Mouse (Mus musculus): ENCODE data around the gene Fkbp9. TPM values are rescaled to one million over a fixed set of nuclear protein-coding genes. Genes with fewer than 3 reads are reported as not detected.

Gene Fkbp9
- polyA plus RNA-seq, 1 experiment from 2014 or later, result 65.3 TPM

DNA sequence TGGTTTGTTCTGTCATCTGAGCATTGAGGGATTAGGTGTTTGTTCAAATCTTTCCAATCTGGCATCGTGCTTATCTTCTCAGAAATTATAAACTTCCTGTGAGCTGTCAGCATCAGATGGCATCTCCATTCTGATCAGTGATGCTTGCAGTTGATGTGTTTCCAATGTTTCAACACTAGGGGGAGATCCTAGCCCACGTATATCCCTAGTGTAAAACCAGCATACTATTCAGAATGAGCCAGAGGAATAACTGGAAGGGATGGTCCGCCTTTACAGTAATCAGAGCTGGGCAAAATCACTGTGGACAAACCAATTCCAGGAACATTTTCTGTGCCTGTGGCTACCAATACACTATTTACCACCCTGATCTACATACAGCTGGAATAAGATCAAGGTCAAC lies 23.2 kb upstream of the Fkbp9 start:
- no peaks in the 10 kb centered on the region for H3K36me3 ChIP-seq
- peaks cover 12% of the 10 kb centered on the region for H3K4me1 ChIP-seq
- peak; percentile 22 for DNase-seq (ENCODE audit: low spot score)
- H3K9me3 ChIP-seq (replicated peaks), result no peaks in the 10 kb centered on the region
- H3K27me3 ChIP-seq (ENCODE audit: low read depth, poor library complexity, severe bottlenecking), result no peaks in the 10 kb centered on the region
- 21% methylated on average over 3 of the region's 3 CpGs for WGBS
- H3K4me3 ChIP-seq, result no peak overlapping the region
- H3K27ac ChIP-seq (replicated peaks), result no peak overlapping the region

DNA sequence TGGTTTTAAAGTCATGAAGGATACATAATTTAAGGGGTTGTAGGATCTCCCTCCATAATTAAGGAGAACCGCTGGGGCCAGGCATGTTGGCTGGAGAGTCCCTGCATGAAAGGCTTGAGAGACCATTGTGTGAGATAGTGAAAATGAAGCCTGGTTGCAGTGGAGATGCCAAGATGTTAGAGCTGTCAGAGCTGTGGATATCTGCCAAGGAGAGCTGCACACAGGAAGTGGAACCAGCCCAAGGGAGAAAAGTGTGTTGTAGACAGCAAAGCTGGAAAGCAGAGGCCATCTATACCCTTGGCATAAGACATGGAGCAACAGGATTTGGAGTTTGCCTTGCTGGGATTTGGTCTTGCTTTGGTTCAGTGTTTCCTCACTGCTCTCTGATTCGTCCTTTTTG lies 18.5 kb upstream of the Fkbp9 start:
- H3K4me1 ChIP-seq, result peaks cover 14% of the 10 kb centered on the region
- no peaks in the 10 kb centered on the region for H3K36me3 ChIP-seq
- no peaks in the 10 kb centered on the region for H3K9me3 ChIP-seq (replicated peaks)
- no peaks in the 10 kb centered on the region for H3K27me3 ChIP-seq (ENCODE audit: low read depth, poor library complexity, severe bottlenecking)
- DNase-seq (ENCODE audit: low spot score), result no peak
- peak overlapping the region; percentile 46; the same call in 1 of the 2 replicates for H3K27ac ChIP-seq (replicated peaks)
- no peak overlapping the region for H3K4me3 ChIP-seq
- 56% methylated on average over 2 of the region's 2 CpGs for WGBS

DNA sequence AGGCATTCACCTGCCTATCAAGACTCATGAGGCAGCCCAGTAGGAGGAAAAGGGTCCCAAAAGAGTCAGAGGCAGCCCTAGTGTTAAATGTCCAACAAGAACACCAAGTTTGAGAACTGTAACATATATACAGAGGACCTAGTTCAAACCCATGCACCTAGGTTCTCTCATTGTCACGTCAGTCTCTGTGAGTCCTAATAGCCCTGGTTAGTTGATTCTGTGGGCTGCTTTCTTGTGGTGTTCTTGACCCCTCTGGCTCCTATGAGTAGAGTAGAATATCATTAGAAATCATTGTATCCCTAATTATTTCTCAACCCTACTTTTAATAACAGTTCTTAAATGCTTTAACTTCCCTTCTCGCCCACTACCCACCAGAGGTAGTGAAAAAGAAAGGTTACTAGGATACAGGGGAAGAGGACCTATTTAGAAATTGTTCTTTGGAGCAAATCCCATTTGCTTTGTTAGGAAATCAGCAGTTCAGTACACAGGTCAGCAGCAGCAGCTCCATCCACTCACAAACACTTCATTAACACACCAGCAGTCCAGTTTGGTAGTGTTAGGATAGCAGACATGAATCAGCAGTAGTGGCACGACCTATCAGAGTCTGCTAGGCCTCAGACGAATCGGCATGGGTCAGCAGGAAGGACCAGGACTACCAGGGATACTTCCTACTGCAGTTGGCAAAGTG lies 13.3 kb upstream of the Fkbp9 start:
- Histone ChIP-seq H3K9me3 (replicated peaks) (no peaks in the 10 kb centered on the region), H3K27ac (replicated peaks) (no peak overlapping the region), H3K36me3 (no peaks in the 10 kb centered on the region), H3K4me1 (peaks cover 3% of the 10 kb centered on the region), H3K4me3 (no peak overlapping the region), H3K27me3 (ENCODE audit: low read depth, poor library complexity, severe bottlenecking) (no peaks in the 10 kb centered on the region)
- WGBS, result 82% methylated on average over 5 of the region's 5 CpGs
- DNase-seq (ENCODE audit: low spot score), result no peak

DNA sequence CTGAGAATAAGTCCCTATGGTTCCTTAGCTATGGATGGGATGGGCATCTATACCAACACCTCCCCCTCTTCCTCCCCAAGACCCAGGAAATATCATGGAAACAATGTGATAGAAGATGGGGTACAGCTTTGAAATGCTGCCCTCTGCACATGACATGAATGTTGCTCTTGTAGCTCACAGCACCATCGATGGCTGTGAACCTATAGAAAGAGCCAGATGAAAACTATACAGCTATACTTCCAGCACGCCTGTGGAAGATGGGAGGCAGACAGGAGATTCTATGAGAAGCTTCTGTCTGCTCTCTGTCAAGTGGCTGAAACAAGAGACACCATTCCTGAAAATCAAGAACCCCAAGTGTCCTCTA lies 12.8 kb upstream of the Fkbp9 start:
- Histone ChIP-seq H3K27ac (replicated peaks) (no peak overlapping the region), H3K36me3 (no peaks in the 10 kb centered on the region), H3K27me3 (ENCODE audit: low read depth, poor library complexity, severe bottlenecking) (no peaks in the 10 kb centered on the region), H3K9me3 (replicated peaks) (no peaks in the 10 kb centered on the region), H3K4me1 (no peaks in the 10 kb centered on the region), H3K4me3 (no peak overlapping the region)
- DNase-seq (ENCODE audit: low spot score), result no peak
- WGBS, result 87% methylated on average over 2 of the region's 2 CpGs

DNA sequence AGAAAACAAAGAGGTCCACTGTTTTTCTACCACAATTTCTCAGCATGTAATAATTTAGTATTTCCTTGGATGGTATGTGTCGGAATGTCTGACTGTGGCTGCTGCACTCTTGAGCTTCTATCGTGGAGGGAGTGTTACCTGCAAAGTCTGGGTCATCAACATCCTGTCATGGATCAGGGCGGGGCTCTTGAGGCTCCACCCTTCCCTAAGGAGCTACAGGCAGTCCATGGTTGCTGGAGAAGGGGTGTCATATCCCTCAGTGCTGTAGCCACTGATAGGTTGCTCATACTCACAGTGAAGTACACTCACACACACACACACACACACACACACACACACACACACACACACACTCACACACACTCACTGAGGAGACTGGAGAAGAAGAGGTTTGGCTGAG lies 6.2 kb upstream of the Fkbp9 start:
- no peak for DNase-seq (ENCODE audit: low spot score)
- peaks cover 15% of the 10 kb centered on the region for H3K27me3 ChIP-seq (ENCODE audit: low read depth, poor library complexity, severe bottlenecking)
- H3K9me3 ChIP-seq (replicated peaks), result no peaks in the 10 kb centered on the region
- no peak overlapping the region for H3K27ac ChIP-seq (replicated peaks)
- H3K4me1 ChIP-seq, result no peaks in the 10 kb centered on the region; the same call in 1 of the 2 replicates
- WGBS, result 70% methylated on average over 3 of the region's 3 CpGs
- no peaks in the 10 kb centered on the region for H3K36me3 ChIP-seq
- no peak overlapping the region for H3K4me3 ChIP-seq

DNA sequence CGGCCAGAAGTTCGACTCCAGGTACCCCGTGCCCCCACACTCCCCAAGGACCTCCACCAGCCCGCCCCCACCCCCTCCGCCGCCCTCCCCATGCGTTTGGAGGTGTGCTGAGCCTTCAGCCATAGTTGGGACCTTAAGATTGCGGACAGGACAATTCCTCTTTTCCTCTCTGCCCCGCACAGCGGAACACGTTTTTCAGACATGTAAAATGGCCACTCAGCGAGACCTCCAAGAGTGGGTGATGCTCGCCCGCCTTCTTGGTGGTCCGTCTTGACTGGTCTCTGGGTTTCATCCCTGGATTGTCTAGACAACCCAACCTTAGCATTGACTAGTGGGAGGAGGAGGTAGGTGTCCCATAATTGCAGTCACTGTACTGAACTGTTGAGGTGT lies 543 bp downstream of the Fkbp9 start:
- no peaks in the 10 kb centered on the region for H3K9me3 ChIP-seq (replicated peaks)
- peaks cover 12% of the 10 kb centered on the region; the same call in 1 of the 2 replicates for H3K27me3 ChIP-seq (ENCODE audit: low read depth, poor library complexity, severe bottlenecking)
- H3K36me3 ChIP-seq, result peaks cover 12% of the 10 kb centered on the region
- peaks cover 25% of the 10 kb centered on the region for H3K4me1 ChIP-seq
- peak overlapping the region; percentile 90 for H3K27ac ChIP-seq (replicated peaks)
- no peak for DNase-seq (ENCODE audit: low spot score)
- peak overlapping the region; percentile 73 for H3K4me3 ChIP-seq
- 4% methylated on average over 15 of the region's 15 CpGs for WGBS

DNA sequence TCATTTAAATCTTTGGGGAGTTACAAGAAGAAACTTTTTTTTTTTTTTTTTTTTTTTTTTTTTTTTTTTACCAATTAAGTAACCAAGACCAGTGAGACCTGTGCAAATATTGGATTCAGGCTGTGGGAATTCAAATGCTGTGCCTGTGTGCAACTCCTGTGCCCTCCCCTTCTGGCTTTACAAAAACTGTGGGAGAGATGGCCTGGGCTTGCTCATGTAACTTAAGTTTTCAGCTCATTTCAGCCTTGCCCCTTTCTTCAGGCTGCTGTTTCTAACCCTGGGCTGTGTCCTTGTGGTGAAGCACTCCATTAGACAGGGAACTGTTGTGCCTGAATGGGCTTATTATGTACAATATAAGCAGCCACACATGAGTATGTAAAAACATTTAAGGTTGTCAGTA lies 971 bp downstream of the Fkbp9 start:
- Histone ChIP-seq H3K27me3 (ENCODE audit: low read depth, poor library complexity, severe bottlenecking) (peaks cover 12% of the 10 kb centered on the region; the same call in 1 of the 2 replicates), H3K4me1 (peaks cover 25% of the 10 kb centered on the region), H3K4me3 (peak overlapping the region; percentile 73), H3K9me3 (replicated peaks) (no peaks in the 10 kb centered on the region), H3K27ac (replicated peaks) (no peak overlapping the region), H3K36me3 (peaks cover 12% of the 10 kb centered on the region)
- DNase-seq (ENCODE audit: low spot score), result no peak

DNA sequence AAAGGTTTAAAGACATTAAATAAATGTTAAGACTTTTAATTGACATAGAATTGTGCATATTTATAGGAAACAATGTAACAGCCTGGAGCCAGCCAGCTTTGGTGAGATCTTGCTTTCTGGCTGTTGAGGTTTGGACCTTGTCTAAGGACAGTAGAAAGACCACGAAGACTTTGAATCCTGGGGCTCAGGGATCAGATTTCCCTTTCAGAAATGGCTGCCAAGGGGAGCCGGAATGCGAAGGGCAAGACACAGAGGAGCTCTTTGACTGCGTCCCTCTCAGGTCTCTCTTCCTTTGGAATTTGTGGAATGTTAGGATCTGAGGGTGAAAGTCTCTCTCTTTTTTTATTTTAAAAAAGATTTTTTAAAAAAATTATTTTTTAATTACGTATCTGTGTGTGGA lies 2.9 kb downstream of the Fkbp9 start:
- Histone ChIP-seq H3K27me3 (ENCODE audit: low read depth, poor library complexity, severe bottlenecking) (peaks cover 12% of the 10 kb centered on the region; the same call in 1 of the 2 replicates), H3K4me3 (no peak overlapping the region), H3K36me3 (peaks cover 12% of the 10 kb centered on the region), H3K27ac (replicated peaks) (no peak overlapping the region), H3K4me1 (peaks cover 25% of the 10 kb centered on the region), H3K9me3 (replicated peaks) (no peaks in the 10 kb centered on the region)
- no peak for DNase-seq (ENCODE audit: low spot score)
- 62% methylated on average over 5 of the region's 5 CpGs for WGBS

DNA sequence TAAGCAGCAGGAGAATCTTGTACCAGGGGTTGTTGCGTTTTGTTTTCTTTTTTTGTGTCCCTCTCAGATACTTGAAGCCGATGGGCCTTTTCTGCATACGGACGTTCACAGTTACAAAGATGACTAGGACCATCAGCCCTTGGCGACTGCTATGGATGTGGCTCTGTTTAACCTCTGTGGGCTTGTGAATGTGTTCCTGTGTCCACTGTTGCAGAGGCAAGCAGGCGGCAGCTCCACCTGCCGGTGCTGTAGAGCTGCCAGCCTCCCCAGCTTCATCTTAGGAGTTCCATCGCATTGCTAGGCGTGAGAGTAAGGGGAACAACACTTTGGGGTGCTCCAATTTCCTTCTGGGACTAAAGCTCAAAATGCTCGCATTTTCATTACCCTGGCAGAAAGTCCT lies 3.7 kb downstream of the Fkbp9 start:
- peaks cover 4% of the 10 kb centered on the region; the same call in 1 of the 2 replicates for H3K27me3 ChIP-seq (ENCODE audit: low read depth, poor library complexity, severe bottlenecking)
- no peak overlapping the region for H3K27ac ChIP-seq (replicated peaks)
- H3K4me3 ChIP-seq, result no peak overlapping the region
- 86% methylated on average over 10 of the region's 10 CpGs for WGBS
- peaks cover 12% of the 10 kb centered on the region for H3K36me3 ChIP-seq
- H3K9me3 ChIP-seq (replicated peaks), result no peaks in the 10 kb centered on the region
- peaks cover 25% of the 10 kb centered on the region for H3K4me1 ChIP-seq
- DNase-seq (ENCODE audit: low spot score), result no peak

DNA sequence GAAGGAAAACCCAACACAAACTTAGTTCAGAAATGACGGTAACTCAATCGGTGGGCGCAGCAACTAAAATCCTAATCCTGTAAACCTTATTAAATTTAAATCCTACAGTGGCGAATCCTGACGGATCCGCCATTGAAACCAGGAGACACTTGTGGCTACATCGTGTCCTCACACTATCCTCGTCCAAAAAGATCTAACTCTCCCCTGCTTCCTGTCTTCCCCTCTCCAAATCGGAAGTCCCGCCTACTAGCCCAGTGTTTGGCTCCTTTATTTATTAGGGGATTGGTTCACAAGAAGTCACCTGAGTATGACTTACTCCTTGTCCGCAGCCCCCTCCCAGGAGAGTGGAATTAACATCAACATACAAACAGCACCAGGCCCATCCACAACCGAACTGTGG lies 5.3 kb downstream of the Fkbp9 start:
- H3K9me3 ChIP-seq (replicated peaks), result no peaks in the 10 kb centered on the region
- 95% methylated on average over 12 of the region's 12 CpGs for WGBS
- no peak for DNase-seq (ENCODE audit: low spot score)
- H3K4me3 ChIP-seq, result no peak overlapping the region
- no peaks in the 10 kb centered on the region for H3K27me3 ChIP-seq (ENCODE audit: low read depth, poor library complexity, severe bottlenecking)
- H3K4me1 ChIP-seq, result peaks cover 14% of the 10 kb centered on the region
- no peak overlapping the region for H3K27ac ChIP-seq (replicated peaks)
- peaks cover 12% of the 10 kb centered on the region for H3K36me3 ChIP-seq

DNA sequence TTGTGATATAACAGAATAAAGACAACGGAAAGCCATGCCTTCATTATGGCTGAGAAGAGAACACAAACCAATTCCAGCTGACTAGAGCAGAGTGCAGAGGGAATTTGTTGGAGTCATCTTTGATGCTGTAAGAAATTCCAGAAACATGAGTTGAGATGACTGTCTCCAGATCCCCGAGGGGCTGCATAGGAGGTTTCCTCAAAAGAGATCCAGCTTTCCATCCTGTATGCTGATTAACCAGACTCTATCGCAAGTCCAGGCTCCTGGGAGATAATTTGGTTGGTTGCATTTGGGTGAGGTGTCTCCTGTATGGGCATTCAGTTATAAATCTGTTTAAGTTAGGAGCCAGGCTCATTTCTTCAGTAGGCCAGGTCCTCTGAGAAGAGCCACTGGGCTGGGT lies 5.8 kb downstream of the Fkbp9 start:
- Histone ChIP-seq H3K36me3 (peaks cover 12% of the 10 kb centered on the region), H3K4me3 (no peak overlapping the region), H3K27ac (replicated peaks) (no peak overlapping the region), H3K4me1 (peaks cover 9% of the 10 kb centered on the region), H3K27me3 (ENCODE audit: low read depth, poor library complexity, severe bottlenecking) (no peaks in the 10 kb centered on the region), H3K9me3 (replicated peaks) (no peaks in the 10 kb centered on the region)
- DNase-seq (ENCODE audit: low spot score), result no peak
- 91% methylated on average over 3 of the region's 3 CpGs for WGBS

DNA sequence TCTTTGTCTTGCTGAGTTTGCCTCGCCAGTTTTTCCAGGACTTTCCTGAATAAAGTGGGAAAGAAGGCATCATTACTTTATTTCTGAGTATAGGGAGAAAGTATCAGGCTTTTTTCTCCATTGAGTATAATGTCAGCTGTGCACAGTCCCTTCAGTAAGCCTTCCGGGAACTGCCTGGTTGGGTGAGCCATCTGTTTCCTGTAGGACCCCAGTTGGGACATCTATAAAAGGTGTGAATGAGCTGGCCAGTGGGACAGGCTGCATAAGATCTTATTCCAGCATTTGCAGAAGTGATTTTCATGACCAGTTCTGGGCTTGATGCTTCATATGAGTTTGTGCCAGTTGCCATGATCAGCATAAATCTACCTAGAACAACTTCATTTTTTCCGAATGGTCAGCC lies 11.4 kb downstream of the Fkbp9 start:
- 85% methylated on average over 3 of the region's 3 CpGs for WGBS
- Histone ChIP-seq H3K27ac (replicated peaks) (no peak overlapping the region), H3K4me1 (no peaks in the 10 kb centered on the region), H3K9me3 (replicated peaks) (no peaks in the 10 kb centered on the region), H3K27me3 (ENCODE audit: low read depth, poor library complexity, severe bottlenecking) (no peaks in the 10 kb centered on the region), H3K4me3 (no peak overlapping the region), H3K36me3 (no peaks in the 10 kb centered on the region)
- DNase-seq (ENCODE audit: low spot score), result no peak

DNA sequence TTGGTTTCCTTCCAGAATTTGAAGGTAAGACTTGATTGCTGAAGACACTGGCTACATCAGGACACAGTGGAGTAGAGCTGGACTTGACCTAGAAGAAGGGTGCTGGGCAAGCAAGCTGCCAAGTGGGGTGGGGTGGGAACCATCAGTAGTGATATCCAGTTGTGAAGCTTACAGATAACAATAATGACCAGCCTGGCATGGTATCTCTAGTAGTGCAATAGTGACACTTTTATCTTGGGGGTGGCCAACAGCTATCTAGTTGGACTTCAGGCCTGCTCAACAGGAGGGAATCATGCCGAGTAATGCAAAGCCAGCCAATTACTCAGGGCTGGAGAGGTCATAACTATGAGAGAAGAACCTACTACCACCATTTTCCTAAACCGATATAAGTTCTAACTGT lies 12.5 kb downstream of the Fkbp9 start:
- 94% methylated on average over 2 of the region's 2 CpGs for WGBS

DNA sequence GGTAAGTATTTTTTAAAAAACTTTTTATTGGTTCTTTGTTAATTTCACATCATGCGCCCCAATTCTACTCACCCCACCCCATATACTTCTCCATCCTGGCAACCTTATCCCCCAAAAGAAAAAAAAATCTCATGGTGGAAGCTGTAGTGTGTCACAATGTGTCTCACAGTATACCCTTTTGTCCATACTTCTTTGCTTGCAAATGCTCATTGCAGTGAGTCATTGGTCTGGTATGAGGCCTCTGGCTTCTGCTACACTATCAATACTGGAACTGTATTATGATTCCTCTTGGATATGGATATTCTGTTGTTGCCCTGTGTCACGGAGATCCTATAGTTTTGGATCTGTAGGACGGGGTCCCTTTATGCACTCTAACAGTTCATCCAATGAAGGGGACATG lies 17.1 kb downstream of the Fkbp9 start:
- no peak for DNase-seq (ENCODE audit: low spot score)
- H3K36me3 ChIP-seq, result peaks cover 10% of the 10 kb centered on the region
- 97% methylated on average over 3 of the region's 3 CpGs for WGBS

More for the DNA sequence above, 12.5 kb downstream of the Fkbp9 start:
- Histone ChIP-seq H3K27me3 (ENCODE audit: low read depth, poor library complexity, severe bottlenecking) (no peaks in the 10 kb centered on the region), H3K27ac (replicated peaks) (no peak overlapping the region), H3K4me3 (no peak overlapping the region), H3K36me3 (no peaks in the 10 kb centered on the region), H3K9me3 (replicated peaks) (no peaks in the 10 kb centered on the region), H3K4me1 (no peaks in the 10 kb centered on the region)
- DNase-seq (ENCODE audit: low spot score), result no peak

More for the DNA sequence above, 17.1 kb downstream of the Fkbp9 start:
- no peaks in the 10 kb centered on the region for H3K4me1 ChIP-seq
- no peak overlapping the region for H3K27ac ChIP-seq (replicated peaks)
- H3K27me3 ChIP-seq (ENCODE audit: low read depth, poor library complexity, severe bottlenecking), result no peaks in the 10 kb centered on the region
- no peak overlapping the region for H3K4me3 ChIP-seq
- no peaks in the 10 kb centered on the region for H3K9me3 ChIP-seq (replicated peaks)
